Mouse (Mus musculus) testis, adult 2 months (tissue): ENCODE data around the gene Kdm5d.

ENCODE experiments used
- CTCF ChIP-seq: fragments of 200-500 bp; IDR thresholded peaks from 2 replicates; pipeline ENCODE4 v1.5.1; 2012; ENCODE audit warnings: low read depth, mild to moderate bottlenecking, inconsistent platforms, low read length, moderate library complexity; ENCODE audit not compliant: control insufficient read depth, insufficient read depth, insufficient replicate concordance
- POLR2A ChIP-seq: fragments of 200-500 bp; IDR thresholded peaks from 2 replicates; pipeline ENCODE4 v1.6.1; 2012; ENCODE audit warnings: low read depth, mild to moderate bottlenecking, inconsistent platforms, low read length, moderate library complexity; ENCODE audit not compliant: control insufficient read depth

DNA sequence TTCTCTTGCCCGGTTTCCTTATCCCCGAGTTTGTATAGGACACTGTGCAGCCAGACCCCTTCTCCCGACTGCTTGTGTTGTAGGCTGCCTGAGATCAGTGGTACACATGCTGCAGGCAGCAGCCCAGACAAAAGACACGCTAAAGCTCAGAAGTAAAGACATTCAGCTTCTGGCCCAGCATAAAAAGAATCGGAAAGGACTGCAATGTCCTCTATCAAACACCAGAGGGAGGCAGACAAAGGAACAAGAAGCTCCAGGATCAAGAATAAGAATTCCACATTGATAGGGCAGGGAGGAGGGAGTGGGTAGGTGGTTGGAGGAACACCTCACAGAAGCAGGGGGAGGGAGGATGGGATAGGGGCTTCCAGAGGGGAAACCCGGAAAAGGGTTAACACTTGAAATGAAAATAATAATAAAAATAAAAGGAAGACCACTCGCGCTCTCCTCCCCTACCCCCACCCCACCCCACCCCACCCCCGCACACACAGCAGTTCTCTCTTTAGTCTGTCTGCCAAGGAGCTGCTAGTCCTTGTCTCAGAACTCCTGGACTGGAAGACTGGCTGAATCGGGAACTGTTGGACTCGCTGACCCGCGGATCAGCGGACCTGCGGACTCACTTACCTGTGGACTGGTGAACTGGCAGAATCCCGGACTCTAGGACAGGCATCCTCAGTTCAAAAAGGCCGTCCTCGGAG is 24.6 kb upstream of the Kdm5d start:
- no peak for TF ChIP-seq POLR2A
- TF ChIP-seq CTCF: no peak
